Mouse (Mus musculus) brain, embryonic 14.5 days (tissue): ENCODE results near the gene L1td1.

Source experiments
- CTCF ChIP-seq: fragments of 200-500 bp; IDR thresholded peaks from 2 replicates; pipeline ENCODE4 v1.5.1; 2012; ENCODE audit warnings: inconsistent platforms, mild to moderate bottlenecking, moderate library complexity, borderline replicate concordance; ENCODE audit not compliant: insufficient read depth, insufficient read length; ENCODE audit errors: extremely low read depth
- POLR2A ChIP-seq: fragments of 200-500 bp; IDR thresholded peaks from 2 replicates; pipeline ENCODE4 v1.6.1; 2012; ENCODE audit warnings: mild to moderate bottlenecking, inconsistent platforms, borderline replicate concordance; ENCODE audit not compliant: poor library complexity, insufficient read depth, insufficient read length, severe bottlenecking; ENCODE audit errors: extremely low read depth

- TF ChIP-seq POLR2A: no peak
- TF ChIP-seq CTCF: peak; percentile 86
Observed at GRCm38 (mm10) chr4:98722454-98722853, 4.1 kb upstream of the L1td1 start.
